Mouse (Mus musculus) v-Abl transformed pro-B cells (cell line): ENCODE measurements at regions not wholly inside any gene's neighbourhood (a gene's known extent, or its start where the extent isn't known, plus 50 kb on each side); places are given as distances from the start of the nearest gene placed in this dataset.

Experiments used
- in situ Hi-C, 2 experiments: fragments of 400-800 bp; cut with MboI; formaldehyde crosslinking; loops; one replicate each; pipeline ENCODE4 v1.15.1; 2025; ENCODE audit not compliant: unreplicated experiment in 2 of 2

DNA sequence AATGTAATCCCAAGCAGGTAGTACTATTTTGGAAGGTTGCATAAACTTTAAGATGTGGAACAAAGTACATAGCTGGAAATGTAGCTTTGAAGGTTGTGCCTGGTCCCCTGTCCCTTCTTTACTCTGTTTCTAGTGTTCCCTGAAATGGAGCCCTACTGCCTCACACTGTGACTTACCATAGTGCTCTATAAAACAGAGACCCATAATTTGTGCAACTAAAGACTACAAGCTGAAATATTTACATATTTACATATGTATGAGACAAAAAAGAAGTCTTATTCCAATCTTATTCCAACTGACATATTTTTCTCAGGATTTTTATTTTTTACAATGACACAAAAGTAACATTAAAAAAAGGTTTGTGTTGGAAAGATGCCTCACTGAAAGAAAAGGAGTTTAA lies 1285.6 kb downstream of the Pla2g4a start:
- in situ Hi-C loops = loop anchor here (25.0 kb wide), 1 partner anchor 587 kb away; no protein-coding TSS in a partner anchor

DNA sequence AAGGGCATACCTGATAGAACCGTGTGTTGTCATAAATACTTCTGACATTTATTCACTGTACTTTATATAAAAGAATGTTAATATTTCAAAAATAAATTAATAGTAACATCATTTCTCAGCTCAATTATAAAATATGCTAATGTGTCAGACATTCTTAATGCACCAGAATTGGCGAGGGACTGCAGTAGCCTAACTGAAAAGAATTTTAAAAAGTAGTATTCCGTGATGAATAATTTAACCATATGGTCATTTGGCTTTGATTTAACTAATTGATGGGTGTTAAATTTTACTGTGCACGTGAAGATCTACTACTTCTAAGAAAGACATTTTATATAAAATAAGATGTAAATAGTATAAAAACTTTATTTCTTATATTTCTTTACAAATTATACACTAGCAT lies 1296.7 kb downstream of the Pla2g4a start:
- in situ Hi-C loops = no loop called here

DNA sequence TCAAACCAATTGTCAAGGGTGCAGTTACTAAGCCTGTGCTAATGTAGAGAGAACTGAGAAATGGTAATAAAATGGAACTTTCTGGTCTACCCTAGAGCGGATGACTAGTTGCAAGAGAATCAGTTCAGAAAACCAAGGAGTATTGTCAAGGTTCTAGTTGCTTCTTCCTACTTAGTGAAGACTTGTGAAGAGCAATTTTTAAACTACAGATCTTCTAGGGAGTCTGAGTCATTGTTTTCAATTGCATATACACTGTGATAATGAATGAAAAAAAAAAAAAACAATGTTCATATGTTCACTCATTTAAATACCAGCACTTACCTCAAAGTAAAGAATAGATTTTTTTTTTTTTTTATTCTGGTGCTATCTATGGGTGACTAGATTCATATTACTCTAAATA lies 1304.1 kb downstream of the Pla2g4a start:
- in situ Hi-C loops = no loop called here
